ENCODE assay signal across 25 mouse cellular contexts in the genomic region with DNA sequence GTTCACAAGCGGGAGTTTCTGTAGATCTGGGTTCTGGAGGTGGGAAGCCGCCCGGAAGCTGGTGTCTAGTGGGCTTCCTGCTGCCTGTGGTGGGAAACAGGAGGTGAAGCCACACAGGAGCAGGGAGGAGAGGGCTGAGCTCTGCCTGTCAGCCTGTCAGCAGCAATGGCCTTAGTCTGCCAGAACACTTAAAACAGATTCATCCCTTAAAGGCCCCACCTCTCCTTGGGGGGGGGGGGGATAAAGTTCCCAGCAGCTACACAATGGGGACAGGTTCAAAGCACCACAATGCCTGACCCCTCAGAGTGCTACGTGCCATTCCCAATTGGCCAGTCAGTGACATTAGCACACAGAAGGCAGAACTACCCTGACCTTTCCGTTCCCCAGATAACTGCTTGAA. TPM values are rescaled to one million over a fixed set of nuclear protein-coding genes. Genes with fewer than 3 reads are reported as not detected.
A peak's percentile ranks its signal among the peaks of the same experiment; 100 is the strongest.
DNase-seq lines count a peak whose midpoint lies in the region; ATAC-seq and TF ChIP-seq lines count a peak whose summit lies in the region.
"Had no signal": no experiment of that assay in that cellular context is flagged by ENCODE, and none has a peak within 500 bp of the region (broad histone marks: within the 10 kb centered on the region; RNA-seq: fewer than 3 reads in every experiment).

No protein-coding gene starts in this region.

- H3K9ac ChIP-seq in kidney, embryonic 14.5 days (ENCODE audit: low read depth, low read length): no peak overlapping the region
- H3K9ac ChIP-seq in ES-Bruce4 (ENCODE audit: low read depth, poor library complexity, severe bottlenecking): no peak overlapping the region
- H3K9ac ChIP-seq: embryonic facial prominence, embryonic 13.5 days; forebrain, embryonic 13.5 days; heart, embryonic 13.5 days; limb, embryonic 12.5 days; liver, postnatal 0 days; midbrain, embryonic 13.5 days; neural tube, embryonic 12.5 days had no signal

- no peak overlapping the region for H3K4me2 ChIP-seq in kidney, embryonic 14.5 days (replicated peaks; ENCODE audit: low read depth, low read length)
- H3K4me2 ChIP-seq: embryonic facial prominence, embryonic 13.5 days; forebrain, embryonic 13.5 days; heart, embryonic 13.5 days; limb, embryonic 12.5 days; liver, embryonic 11.5 days; midbrain, embryonic 13.5 days; neural tube, embryonic 12.5 days had no signal

- no peak for TF ChIP-seq CTCF in gastrocnemius, adult 2 months (IDR thresholded peaks at IDR 0.05)
- TF ChIP-seq CTCF in kidney, adult 2 months (conservative IDR thresholded peaks at IDR 0.05; ENCODE audit: insufficient read depth, insufficient read length, low read depth, low read length): no peak
- TF ChIP-seq CTCF in ES-Bruce4 (IDR thresholded peaks at IDR 0.05; ENCODE audit: low read depth, low read length): no peak

- H3K36me3 ChIP-seq in kidney, adult 2 months (ENCODE audit: control insufficient read depth, insufficient read depth, low read length): no peaks in the 10 kb centered on the region
- no peaks in the 10 kb centered on the region for H3K36me3 ChIP-seq in kidney, embryonic 14.5 days (ENCODE audit: control insufficient read depth, insufficient read depth, low read length)
- no peaks in the 10 kb centered on the region for H3K36me3 ChIP-seq in ES-Bruce4 (ENCODE audit: control insufficient read depth, insufficient read depth, low read length, poor library complexity, severe bottlenecking)
- H3K36me3 ChIP-seq in limb, embryonic 10.5 days: no peaks in the 10 kb centered on the region
- H3K36me3 ChIP-seq: embryonic facial prominence, embryonic 13.5 days; heart, embryonic 13.5 days; limb, embryonic 12.5 days; midbrain, embryonic 13.5 days; neural tube, embryonic 12.5 days had no signal

- peak; percentile 38; the same call in 1 of the 2 replicates for TF ChIP-seq EP300 in ES-Bruce4 (IDR thresholded peaks at IDR 0.05; ENCODE audit: insufficient read depth, low read depth, low read length)

- no peak overlapping the region for H3K4me3 ChIP-seq in gastrocnemius, adult 2 months
- H3K4me3 ChIP-seq in kidney, adult 2 months (ENCODE audit: insufficient read depth, low read depth, low read length): no peak overlapping the region
- no peak overlapping the region for H3K4me3 ChIP-seq in kidney, embryonic 14.5 days (ENCODE audit: low read length)
- H3K4me3 ChIP-seq in ES-Bruce4 (ENCODE audit: low read depth, low read length): no peak overlapping the region
- H3K4me3 ChIP-seq in limb, embryonic 10.5 days: no peak overlapping the region
- H3K4me3 ChIP-seq: embryonic facial prominence, embryonic 13.5 days; forebrain, embryonic 13.5 days; heart, embryonic 13.5 days; limb, embryonic 12.5 days; midbrain, embryonic 13.5 days; neural tube, embryonic 12.5 days had no signal

- TF ChIP-seq POLR2A in kidney, adult 2 months (IDR thresholded peaks at IDR 0.05; ENCODE audit: low read depth, low read length): no peak
- TF ChIP-seq POLR2A in ES-Bruce4 (IDR thresholded peaks at IDR 0.05; ENCODE audit: insufficient read depth, low read length): no peak

- 31% methylated on average over 5 of the region's 5 CpGs for WGBS in kidney, adult 2 months
- WGBS in kidney, embryonic 14.5 days: 22% methylated on average over 5 of the region's 5 CpGs
- WGBS in limb, embryonic 10.5 days: 30% methylated on average over 5 of the region's 5 CpGs

- ATAC-seq in kidney, embryonic 14.5 days (ENCODE audit: low FRiP score, low TSS enrichment): no peak
- ATAC-seq: activated CD4-positive, CD25-positive, alpha-beta regulatory T cell, adult 4 months; forebrain, embryonic 13.5 days; intestine, postnatal 0 days; liver, postnatal 0 days; midbrain, embryonic 13.5 days had no signal

- H3K4me1 ChIP-seq in kidney, adult 2 months (ENCODE audit: control insufficient read depth, insufficient read depth, low read length): no peaks in the 10 kb centered on the region
- peaks cover 7% of the 10 kb centered on the region; the same call in 1 of the 2 replicates for H3K4me1 ChIP-seq in kidney, embryonic 14.5 days (ENCODE audit: control insufficient read depth, insufficient read depth, low read length)
- peaks cover 6% of the 10 kb centered on the region for H3K4me1 ChIP-seq in ES-Bruce4 (ENCODE audit: control insufficient read depth, insufficient read depth, low read length)
- H3K4me1 ChIP-seq in limb, embryonic 10.5 days: peaks cover 41% of the 10 kb centered on the region

- 0 out of 2 replicates have a peak overlapping the region, but pooled peaks have one; percentile 16 for H3K27ac ChIP-seq in gastrocnemius, adult 2 months
- H3K27ac ChIP-seq in kidney, adult 2 months (ENCODE audit: insufficient read depth, low read depth, low read length): no peak overlapping the region
- H3K27ac ChIP-seq in kidney, embryonic 14.5 days (ENCODE audit: low read depth, low read length): no peak overlapping the region
- no peak overlapping the region for H3K27ac ChIP-seq in ES-Bruce4 (ENCODE audit: insufficient read depth, low read length)
- peak overlapping the region; percentile 44; the same call in 1 of the 2 replicates for H3K27ac ChIP-seq in limb, embryonic 10.5 days
- H3K27ac ChIP-seq: embryonic facial prominence, embryonic 13.5 days; forebrain, embryonic 13.5 days; heart, embryonic 13.5 days; limb, embryonic 12.5 days; midbrain, embryonic 13.5 days; neural tube, embryonic 12.5 days had no signal

- no peaks in the 10 kb centered on the region for H3K9me3 ChIP-seq in kidney, embryonic 14.5 days (ENCODE audit: control insufficient read depth, low read length)
- no peaks in the 10 kb centered on the region for H3K9me3 ChIP-seq in ES-Bruce4 (replicated peaks; ENCODE audit: control insufficient read depth, insufficient read depth, low read length, poor library complexity, severe bottlenecking)
- H3K9me3 ChIP-seq in limb, embryonic 10.5 days (replicated peaks): no peaks in the 10 kb centered on the region
- H3K9me3 ChIP-seq: embryonic facial prominence, embryonic 13.5 days; forebrain, embryonic 13.5 days; heart, embryonic 13.5 days; limb, embryonic 12.5 days; midbrain, embryonic 13.5 days; neural tube, embryonic 12.5 days had no signal

- no peak for DNase-seq in gastrocnemius, adult 2 months
- DNase-seq in gastrocnemius, postnatal 25 days: no peak
- peak; percentile 18 for DNase-seq in kidney, adult 2 months
- no peak for DNase-seq in limb, embryonic 10.5 days (ENCODE audit: low spot score)
- no peak for DNase-seq in cerebellum, adult 9-11 months
- DNase-seq: B cell, adult 2 months; cerebellum, adult 11-12 months; cerebellum, postnatal 14 days; heart, postnatal 36 days; kidney, postnatal 10 days; liver, postnatal 0 days; right cerebral cortex, postnatal 14 days; thymus, postnatal 14 days had no signal

- no peaks in the 10 kb centered on the region for H3K27me3 ChIP-seq in kidney, adult 2 months (replicated peaks; ENCODE audit: control insufficient read depth, insufficient read depth, low read length)
- H3K27me3 ChIP-seq in kidney, embryonic 14.5 days (ENCODE audit: control insufficient read depth, insufficient read depth, low read length): 0 out of 2 replicates have a peak, but pooled peaks cover 3% of the 10 kb centered on the region
- H3K27me3 ChIP-seq in ES-Bruce4 (ENCODE audit: control insufficient read depth, insufficient read depth, low read length, poor library complexity, severe bottlenecking): no peaks in the 10 kb centered on the region
- peaks cover 19% of the 10 kb centered on the region for H3K27me3 ChIP-seq in limb, embryonic 10.5 days (ENCODE audit: low read depth, poor library complexity, severe bottlenecking)

- intact Hi-C loops in gastrocnemius, adult 2 months (cut with DNase I): no loop called here

RNA-seq across cellular contexts. Expression of gene Cmklr1, which starts 2.0 kb away (rescaled TPM):
- total RNA-seq in gastrocnemius, adult 2 months (2021): 10 to 100 TPM; 10.8 to 17.1 TPM
- 10 to 100 TPM; 14.6 to 15.4 TPM for total RNA-seq in gastrocnemius, postnatal 25 days (2021)
- 18.2 and 19.4 TPM in 2 replicates for polyA plus RNA-seq in kidney, adult 2 months (2012; rRNA removed)
- 3.6 and 4.9 TPM in 2 replicates for polyA plus RNA-seq in kidney, embryonic 14.5 days (2014; fragmentation: Nextera tagmentation; extraction: Ambion mirVana)
- 1.8 and 2.1 TPM in 2 replicates for polyA plus RNA-seq in ES-Bruce4 (2011; ENCODE audit: insufficient read depth, insufficient read length, low read depth, missing spikeins)
- polyA plus RNA-seq in limb, embryonic 10.5 days (2016; fragmentation: Nextera tagmentation; extraction: Ambion mirVana): 2.3 and 3.4 TPM in 2 replicates
- total RNA-seq: CH12.LX had no signal
- polyA plus RNA-seq: activated CD4-positive, CD25-positive, alpha-beta regulatory T cell, adult 4 months had no signal

Comparison
In these comparisons a context has a peak if more than half of its experiments do, and no peak if none do; other contexts are left out.
1. H3K27ac ChIP-seq: peak in gastrocnemius, adult 2 months (single experiment) and limb, embryonic 10.5 days (single experiment); none in kidney, adult 2 months (single experiment), kidney, embryonic 14.5 days (single experiment) and ES-Bruce4 (single experiment).